In the genomic region with DNA sequence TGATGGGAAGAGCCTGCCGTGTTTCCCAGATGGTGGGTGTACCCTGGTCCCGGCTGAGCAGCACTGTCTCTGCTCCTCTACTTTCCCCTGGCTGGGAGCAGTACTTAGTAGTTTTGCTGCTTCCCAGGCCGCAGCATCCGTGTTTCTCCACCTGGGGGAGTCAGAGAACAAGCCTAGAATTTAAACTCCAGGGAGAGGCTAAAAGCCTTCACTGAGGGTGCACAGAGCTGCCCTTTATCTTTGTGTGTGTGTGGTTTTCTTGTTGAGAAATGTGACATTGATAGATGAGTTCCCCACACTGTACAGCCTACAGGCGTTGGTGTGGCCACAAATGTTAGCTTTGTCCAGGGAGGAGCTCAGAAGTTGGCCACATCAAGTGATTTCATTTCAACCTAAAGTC, we compare ENCODE assay signal across 8 mouse cellular contexts. TPM values are rescaled to one million over a fixed set of nuclear protein-coding genes. Genes with fewer than 3 reads are reported as not detected.
DNase-seq lines count a peak whose midpoint lies in the region; ATAC-seq lines count a peak whose summit lies in the region.

No protein-coding gene starts in this region.

- no peaks in the 10 kb centered on the region for H3K27me3 ChIP-seq in intestine, embryonic 16.5 days (replicated peaks; ENCODE audit: control insufficient read depth, insufficient read depth, low read length)
- H3K27me3 ChIP-seq in liver, embryonic 12.5 days (replicated peaks), result no peaks in the 10 kb centered on the region

- no peaks in the 10 kb centered on the region for H3K4me1 ChIP-seq in intestine, embryonic 16.5 days (ENCODE audit: control insufficient read depth, insufficient read depth, low read length)
- H3K4me1 ChIP-seq in liver, embryonic 12.5 days, result peaks cover 18% of the 10 kb centered on the region

- no peaks in the 10 kb centered on the region for H3K9me3 ChIP-seq in intestine, embryonic 16.5 days (ENCODE audit: control insufficient read depth, low read length)
- no peaks in the 10 kb centered on the region for H3K9me3 ChIP-seq in liver, embryonic 12.5 days (replicated peaks)

- no peak overlapping the region for H3K9ac ChIP-seq in intestine, embryonic 16.5 days (ENCODE audit: low read depth, low read length)
- H3K9ac ChIP-seq in liver, embryonic 12.5 days, result no peak overlapping the region

- no peak overlapping the region for H3K27ac ChIP-seq in intestine, embryonic 16.5 days (ENCODE audit: low read length)
- H3K27ac ChIP-seq in liver, embryonic 12.5 days, result 0 out of 2 replicates have a peak overlapping the region, but pooled peaks have one; percentile 18

- peak; percentile 56 to 66 for DNase-seq in urinary bladder, adult 18-20 months (ENCODE audit: low spot score in 2 of 2)
- DNase-seq in urinary bladder, postnatal 10 days (ENCODE audit: low spot score), result no peak
- peak; percentile 63 for DNase-seq in cerebellum, adult 9-11 months
- DNase-seq in gastrocnemius, adult 8-10 months (ENCODE audit: low spot score in 2 of 2), result peak; percentile 36 to 40
- DNase-seq in thymus, adult 18-20 months, result peak; percentile 64 to 67

- WGBS in intestine, embryonic 16.5 days, result 3% methylated on average over 5 of the region's 5 CpGs
- WGBS in liver, embryonic 12.5 days (ENCODE audit: insufficient replicate concordance), result 8% methylated on average over 5 of the region's 5 CpGs

- H3K4me3 ChIP-seq in intestine, embryonic 16.5 days (ENCODE audit: low read length), result no peak overlapping the region
- no peak overlapping the region for H3K4me3 ChIP-seq in liver, embryonic 12.5 days

- 0 out of 2 replicates have a peak, but pooled peaks cover 3% of the 10 kb centered on the region for H3K36me3 ChIP-seq in intestine, embryonic 16.5 days (ENCODE audit: control insufficient read depth, insufficient read depth, low read length)
- no peaks in the 10 kb centered on the region for H3K36me3 ChIP-seq in liver, embryonic 12.5 days

- no peak overlapping the region for H3K4me2 ChIP-seq in intestine, embryonic 16.5 days (ENCODE audit: low read depth, low read length)
- no peak overlapping the region for H3K4me2 ChIP-seq in liver, embryonic 12.5 days

- ATAC-seq in intestine, embryonic 16.5 days, result peak; percentile 74
- ATAC-seq in liver, embryonic 12.5 days, result peak; percentile 80
- peak; percentile 71 for ATAC-seq in neutrophil, adult 5-6 weeks (ENCODE audit: extremely low read depth, insufficient number of reproducible peaks, low FRiP score, poor library complexity, severe bottlenecking)

RNA-seq across cellular contexts. Expression of gene Ppp2r5c, which starts 7.3 kb away (rescaled TPM):
- 10 to 100 TPM; 64.1 to 73.9 (median 67.9) TPM for total RNA-seq in gastrocnemius, adult 8-10 months (2022)
- 129 and 133 TPM in 2 replicates for polyA plus RNA-seq in intestine, embryonic 16.5 days (2015; fragmentation: Nextera tagmentation; extraction: Ambion mirVana)
- 103 and 105 TPM in 2 replicates for polyA plus RNA-seq in liver, embryonic 12.5 days (2016; fragmentation: Nextera tagmentation; extraction: Ambion mirVana)
- total RNA-seq in neutrophil, adult 5-6 weeks (2017), result 223 and 243 TPM in 2 replicates
